Mouse (Mus musculus) urinary bladder, adult 18-20 months (tissue): ENCODE measurements around the gene Mvb12a.
"Not testable (repeated sequence)": the region's sequence is repeated elsewhere in the genome, so short reads cannot be mapped to it uniquely, and the experiment has no call there.

Experiments used
- DNase-seq, 2 experiments: peaks; one replicate each; pipeline ENCODE4 v3.0.0; 2022; ENCODE audit warnings: low spot score in 2 of 2, mixed read lengths in 2 of 2

The Mvb12a gene

DNA sequence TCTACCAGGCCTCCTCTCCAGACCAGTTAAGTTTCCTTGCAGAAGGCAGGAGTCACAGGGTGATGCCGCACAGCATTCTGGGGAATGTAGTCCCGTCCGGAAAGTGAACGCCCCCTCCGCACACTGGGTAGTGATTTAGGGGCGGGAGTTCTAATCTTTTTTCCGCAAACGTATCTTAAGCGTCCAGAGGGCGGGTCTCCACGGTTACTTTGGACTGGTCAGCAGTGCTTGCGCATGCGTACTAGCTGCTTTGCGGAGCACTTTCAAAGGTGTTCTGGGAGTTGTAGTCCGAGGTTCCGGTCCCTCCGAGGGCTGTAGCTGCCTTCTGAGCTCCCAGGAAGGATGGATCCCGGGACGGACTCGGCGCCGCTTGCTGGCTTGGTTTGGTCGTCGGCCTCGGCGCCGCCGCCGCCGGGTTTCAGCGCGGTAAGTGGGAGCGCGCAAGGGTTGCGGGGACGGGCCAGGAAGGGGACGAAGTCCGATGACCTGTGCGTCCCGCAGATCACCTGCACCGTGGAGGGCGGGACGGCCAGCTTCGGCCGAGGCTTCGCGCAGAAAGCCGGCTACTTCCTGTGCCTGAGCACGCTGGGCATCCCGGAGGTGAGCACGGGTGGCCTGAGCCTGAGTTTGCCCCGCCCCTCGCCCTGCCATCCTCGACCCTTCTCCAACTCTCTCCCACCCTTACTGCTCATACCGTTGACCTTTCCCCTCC lies at the start of gene Mvb12a:
Gene Mvb12a, plus strand, starts transcription at position 291 of the 712 bp plus-strand sequence.
- DNase-seq = peak; percentile 90 to 96

DNA sequence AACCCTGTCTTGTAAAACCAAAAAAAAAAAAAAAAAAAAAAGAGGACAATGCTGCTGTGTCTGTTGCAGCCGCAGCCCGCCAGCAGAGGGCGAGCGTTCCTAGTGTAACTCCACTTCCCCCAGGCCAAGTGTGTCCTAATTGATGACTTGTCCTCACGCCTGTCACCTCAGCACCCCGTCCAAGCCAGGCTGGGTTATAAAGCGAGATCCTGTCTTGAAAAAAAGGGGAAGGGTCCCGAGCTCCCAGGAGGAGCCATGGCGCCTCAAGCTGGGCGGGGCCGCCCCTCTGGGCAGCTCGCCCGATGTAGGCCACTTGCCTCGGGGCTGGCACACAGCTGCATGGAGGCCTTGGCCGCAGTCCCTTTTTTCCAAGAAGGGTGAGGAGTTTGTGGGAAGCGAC lies 47.7 kb upstream of the Mvb12a start:
- DNase-seq = peak; percentile 68 to 69

DNA sequence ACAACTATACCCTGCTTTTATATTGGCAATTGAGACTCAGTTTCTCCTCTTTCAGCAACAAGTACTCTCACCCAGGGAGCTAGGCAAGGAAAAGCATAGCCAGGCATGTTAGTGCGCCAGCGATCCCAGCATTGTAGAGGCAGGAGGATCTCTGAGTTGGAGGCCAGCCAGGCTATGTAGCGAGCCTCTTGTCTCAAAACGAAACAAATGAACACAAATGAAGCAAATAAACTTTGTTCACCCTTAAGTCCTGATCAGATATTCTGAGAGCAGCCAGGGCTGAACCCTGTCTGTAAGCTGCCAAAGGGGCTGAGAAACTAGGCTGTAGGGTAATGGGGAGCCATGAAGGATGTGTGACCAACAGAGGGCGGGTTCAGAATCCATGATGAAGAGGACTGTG lies 46.9 kb upstream of the Mvb12a start:
- no peak for DNase-seq

DNA sequence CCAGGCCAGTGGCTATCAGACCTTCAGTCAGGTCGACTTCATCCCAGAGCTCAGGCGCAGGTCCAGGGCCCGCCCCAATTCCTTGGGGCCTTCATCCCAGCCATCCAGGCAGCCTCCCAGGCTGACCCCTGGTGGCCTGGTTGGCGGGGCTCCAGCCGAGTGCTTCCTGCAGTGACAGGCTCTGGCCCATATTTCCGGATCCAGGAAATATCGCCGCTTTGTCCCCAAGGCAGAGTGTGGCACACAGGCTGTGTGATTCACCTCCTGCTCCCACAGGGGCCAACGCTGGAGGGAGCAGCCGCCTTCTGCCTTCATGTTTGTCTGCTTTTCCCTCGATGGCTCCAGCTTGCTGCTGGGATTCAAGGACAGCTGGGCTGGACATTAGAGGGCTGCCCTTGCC lies 46.2 kb upstream of the Mvb12a start:
- DNase-seq = peak; percentile 33 to 43

DNA sequence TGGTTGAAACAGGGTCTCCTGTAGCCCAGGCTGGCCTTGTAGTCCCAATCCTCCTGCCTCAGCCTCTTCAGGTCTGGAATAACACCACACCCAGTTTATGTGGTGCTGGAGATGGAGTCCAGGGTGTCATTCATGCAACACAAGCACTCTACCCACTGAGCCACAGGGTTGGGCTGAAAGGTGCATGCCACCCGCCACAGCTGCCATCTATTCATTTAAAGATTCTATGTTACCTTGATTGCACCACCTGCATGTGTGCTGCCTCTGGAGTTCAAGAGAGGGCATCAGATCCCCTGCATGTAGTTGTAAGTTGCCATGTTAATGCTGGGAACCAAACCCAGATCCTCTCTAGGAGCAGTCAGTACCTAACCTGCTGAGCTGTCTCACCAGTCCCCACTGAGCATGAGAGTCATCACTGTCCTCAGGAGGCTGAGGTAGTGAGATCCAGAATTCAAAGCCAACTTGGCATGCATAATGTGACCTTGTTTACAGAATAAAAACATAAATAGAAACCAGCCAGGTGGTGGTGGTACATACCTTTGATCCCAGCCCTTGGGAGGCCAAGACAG lies 45.6 kb upstream of the Mvb12a start:
- DNase-seq = no peak

DNA sequence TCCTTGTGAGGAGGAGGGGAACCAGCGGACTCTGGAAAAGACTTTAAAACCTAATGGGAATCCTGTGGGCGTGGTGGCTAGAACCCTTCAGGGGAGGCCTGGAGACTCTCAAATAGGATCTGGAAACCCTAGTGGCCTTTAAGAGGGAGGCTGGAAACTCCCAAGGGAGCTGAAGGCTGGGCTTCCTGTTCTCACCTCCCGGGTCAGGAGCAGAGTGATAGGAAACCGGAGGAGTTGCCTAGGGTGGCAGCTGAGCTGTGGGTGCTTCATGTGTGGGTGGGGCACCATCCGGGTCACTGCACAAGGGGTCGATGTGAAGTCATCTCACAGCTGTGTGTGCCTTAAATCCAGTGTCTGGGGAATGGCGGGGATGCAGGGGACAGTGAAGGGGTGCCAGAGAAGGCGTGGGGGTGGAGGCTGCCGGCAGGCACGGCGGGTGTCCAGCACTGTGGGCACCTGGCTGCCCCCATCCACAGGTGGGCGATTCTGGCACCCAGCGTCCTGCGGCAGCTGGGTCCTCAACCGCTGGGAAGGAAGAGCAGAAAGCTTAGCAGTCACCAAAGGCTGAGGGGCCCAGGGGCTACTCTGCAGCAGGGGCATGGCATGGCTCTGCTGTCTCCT lies 44.7 kb upstream of the Mvb12a start:
- no peak for DNase-seq

DNA sequence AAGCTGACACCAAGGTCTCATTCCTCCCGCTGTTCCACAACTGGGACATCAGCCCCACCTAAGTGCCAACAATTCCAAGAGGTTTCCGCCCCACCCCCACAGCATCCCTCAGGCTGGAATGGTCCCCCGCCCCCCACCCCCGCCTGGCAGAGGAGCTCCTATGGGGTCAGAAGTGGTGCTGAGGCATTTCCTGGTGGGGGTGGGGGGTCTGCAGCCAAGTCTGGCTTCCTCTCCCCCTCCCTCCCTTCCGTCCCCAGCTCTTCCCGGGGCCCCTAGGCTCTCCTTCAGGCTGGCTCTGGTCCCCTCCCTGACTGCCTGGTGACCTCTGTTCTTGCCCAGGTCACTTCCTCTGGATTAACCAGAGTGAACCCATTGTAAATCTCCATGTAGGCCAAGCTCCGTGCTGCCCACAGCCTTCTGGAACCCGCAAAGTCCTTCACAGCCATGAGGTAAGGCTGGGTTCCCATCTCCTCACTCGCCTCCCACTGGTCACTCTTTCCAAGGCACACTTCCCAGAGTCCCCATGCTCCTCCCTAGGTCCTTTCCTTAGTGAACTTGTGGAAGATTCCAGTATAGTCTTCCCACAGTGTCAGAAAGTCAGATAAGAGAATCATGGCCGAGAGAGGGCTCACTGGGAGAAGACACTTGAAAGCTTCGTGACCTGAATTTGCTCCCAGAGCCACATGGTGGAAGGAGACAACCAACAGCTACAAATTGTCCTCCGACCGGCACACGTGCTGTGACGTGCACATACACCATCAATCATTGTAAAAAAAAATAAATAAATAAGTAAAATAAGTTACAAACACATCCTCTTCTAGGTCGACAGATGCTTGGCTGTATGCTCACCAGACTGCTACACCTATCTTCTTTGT lies 43.7 kb upstream of the Mvb12a start:
- no peak for DNase-seq

DNA sequence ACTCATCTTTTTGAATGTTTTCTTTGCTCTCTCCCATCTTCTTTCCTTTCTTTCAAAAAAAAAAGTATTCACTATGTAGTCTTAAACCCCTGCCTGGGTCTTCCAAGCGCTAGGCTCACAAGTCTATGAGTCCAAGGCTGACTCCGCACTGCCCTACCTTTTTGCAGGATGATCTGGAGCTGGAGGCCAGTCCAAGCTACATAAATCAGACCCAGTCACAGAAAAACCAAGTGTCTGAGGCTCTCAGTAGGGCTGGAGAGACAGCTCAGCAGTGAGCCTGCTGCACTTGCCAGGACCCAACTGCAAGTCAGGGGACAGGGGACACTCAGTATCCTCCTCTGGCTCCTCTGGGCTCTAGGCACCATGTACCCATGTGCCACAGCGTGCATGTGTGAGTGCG lies 38.4 kb upstream of the Mvb12a start:
- no peak for DNase-seq

DNA sequence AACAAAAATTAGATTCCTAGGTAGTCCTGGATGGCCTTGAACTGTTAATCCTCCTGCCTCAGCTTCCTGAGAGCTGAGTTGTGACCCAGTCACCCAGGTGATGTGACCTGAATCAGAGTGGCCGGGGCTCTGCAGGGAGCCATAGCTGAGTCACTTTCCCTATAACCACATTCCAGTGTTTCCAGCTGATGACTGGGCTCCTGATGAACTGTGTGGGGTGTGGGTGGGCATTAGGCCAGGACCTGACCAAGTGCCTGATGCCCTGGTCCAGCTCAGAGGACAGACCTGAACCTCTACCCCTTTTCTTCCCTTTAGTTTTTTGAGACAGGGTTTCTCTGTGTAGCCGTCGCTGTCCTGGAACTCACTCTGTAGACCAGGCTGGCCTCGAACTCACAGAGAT lies 37.4 kb upstream of the Mvb12a start:
- no peak for DNase-seq

DNA sequence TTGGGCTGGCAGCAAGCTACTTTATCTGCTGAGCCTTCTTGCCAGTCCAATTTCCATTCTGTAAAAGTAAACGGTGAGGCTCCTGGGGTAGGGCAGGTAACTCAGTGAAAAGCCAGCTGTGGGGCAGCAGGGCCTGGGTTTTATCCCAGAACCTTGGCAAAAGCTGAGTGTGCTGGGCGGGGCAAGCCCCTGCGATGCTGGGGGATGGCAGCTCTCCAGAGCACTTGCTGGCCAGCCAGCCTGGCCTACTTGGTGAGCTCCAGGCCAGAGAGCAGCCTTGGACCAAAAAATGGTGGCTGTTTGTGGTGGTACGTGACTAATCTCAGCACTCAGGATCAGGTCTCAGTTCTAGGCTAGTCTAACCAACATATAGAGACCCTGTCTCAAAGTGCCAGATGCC lies 36.7 kb upstream of the Mvb12a start:
- no peak for DNase-seq

DNA sequence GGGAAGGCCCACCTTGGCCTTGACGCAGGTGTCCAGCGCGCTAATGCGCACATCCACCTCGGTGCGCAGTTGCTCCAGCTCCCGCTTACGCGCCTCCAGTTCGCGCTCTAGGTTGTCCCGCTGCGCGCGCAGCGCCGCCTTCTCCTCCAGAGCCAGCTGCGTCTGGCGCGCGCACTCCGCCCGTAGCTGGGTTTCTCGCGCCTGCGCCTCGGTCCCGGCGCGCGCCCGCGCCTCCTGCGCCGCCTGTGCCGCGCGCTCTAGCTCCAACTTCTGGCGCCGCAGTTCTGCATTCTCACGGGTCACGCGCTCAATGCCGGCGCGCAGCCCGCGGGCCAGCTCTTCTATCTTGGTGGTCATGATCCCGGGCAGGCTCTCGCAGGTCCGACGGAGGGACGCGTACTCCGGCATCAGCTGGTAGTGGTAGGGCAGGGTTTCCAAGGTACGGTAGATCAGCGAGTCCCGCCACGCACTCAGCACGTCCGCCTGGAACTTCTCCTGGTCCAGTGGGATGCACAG lies 35.1 kb upstream of the Mvb12a start:
- peak; percentile 42 to 57 for DNase-seq

DNA sequence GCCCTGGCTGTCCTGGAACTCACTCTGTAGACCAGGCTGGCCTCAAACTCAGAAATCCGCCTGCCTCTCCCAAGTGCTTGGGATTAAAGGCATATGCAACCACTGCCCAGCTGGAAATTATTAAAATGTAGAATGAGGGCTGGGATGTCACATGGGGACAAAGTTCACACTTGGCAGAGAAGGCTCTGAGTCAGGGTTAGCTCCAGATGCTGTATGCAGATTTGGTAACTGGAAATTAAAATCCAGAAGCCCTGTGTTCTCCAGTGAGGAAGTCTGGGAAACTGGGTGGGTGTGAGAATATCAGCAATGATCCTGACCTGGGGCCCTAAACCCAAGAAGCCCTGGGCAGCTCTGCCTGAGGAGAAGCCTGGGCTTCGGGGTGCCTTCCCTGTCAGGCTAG lies 33.4 kb upstream of the Mvb12a start:
- no peak for DNase-seq

DNA sequence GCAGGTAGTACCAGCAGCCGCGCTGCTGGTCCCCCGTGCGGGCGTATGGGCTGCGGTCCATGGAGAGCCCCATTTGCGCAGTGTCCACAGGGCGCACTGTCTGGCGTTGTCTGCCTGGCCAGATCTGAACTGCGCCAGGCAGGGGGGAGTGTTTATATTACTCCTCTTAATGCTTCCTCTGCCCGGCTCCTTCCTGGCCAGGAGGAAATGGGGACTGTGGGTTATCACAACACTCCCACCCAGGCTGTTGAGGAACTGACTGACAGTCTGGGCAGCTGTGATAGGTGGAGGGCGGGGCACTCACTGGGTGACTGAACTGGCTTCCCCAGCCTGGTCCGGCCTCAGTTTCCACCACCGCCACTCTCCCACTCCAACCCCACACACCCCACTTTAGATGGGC lies 31.1 kb upstream of the Mvb12a start, which contains the start of gene Plvap:
Gene Plvap, minus strand, starts transcription at position 109 of the 400 bp plus-strand sequence.
- DNase-seq = no peak

DNA sequence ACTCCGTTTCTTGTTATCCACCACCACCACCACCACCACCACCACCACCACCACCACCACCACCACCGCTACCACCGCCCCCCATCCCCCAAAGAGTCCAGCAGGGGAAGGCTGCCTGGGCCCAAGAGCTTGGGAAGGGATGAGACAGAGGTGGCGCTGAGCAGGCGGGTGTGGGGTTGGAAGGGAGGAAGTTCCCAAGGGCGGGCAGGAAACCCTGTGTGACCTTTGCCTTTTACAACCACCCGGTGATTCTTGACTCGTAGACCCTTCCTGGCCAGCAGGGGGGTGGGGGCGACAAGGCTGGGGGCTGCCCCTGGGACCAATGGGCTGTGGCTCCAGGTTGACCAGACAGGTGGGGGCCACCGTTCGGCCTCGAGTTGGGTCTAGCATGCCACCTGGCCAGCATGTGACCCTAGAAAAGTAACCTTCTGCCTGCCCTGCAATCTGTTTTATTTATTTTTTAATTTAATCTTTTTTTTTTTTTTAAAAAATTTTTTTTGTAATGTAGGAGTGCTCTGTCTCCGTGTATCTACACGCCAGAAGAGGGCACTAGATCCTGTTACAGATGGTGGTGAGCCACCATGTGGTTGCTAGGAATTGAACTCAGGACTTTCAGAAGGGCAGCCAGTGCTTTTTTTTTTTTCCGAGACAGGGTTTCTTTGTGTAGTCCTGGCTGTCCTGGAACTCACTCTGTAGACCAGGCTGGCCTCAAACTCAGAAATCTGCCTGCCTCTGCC lies 29.5 kb upstream of the Mvb12a start:
- DNase-seq = no peak

DNA sequence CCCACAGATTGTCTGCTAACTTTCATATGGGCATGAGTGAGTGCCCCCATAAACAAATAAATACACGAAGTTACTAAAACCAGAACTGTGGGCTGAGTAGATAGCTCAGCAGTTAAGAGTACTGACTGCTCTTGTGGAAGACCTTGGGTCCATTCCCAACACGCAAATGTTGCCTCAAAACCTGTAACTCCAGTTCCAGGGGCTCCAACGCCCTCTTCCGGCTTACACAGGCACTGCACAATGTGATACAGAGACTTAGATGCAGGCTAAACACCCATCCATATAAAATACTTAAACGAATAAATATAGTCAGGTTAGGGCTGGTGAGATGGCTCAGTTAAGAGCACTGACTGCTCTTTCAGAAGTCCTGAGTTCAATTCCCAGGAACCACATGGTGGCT lies 27.7 kb upstream of the Mvb12a start:
- DNase-seq = no peak

DNA sequence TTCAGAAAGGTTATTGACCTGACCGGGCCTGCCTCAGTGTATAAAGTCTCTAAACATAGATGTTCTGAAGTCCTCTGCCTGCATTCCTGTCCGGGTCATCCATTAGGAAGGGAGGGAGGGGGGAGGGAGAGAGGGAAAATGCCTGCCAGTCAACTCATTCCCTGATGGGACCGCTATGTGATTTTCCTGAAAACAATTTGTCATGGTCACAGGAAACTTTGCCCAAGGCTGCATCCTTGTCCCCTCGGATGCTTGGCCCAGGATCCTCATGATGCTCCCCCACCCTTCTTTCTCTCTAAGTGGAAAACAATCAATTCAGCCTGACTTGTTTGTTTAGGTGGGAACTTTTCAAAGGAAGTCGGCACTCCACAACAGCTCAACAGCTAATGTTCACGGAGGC lies 25.9 kb upstream of the Mvb12a start:
- no peak for DNase-seq

DNA sequence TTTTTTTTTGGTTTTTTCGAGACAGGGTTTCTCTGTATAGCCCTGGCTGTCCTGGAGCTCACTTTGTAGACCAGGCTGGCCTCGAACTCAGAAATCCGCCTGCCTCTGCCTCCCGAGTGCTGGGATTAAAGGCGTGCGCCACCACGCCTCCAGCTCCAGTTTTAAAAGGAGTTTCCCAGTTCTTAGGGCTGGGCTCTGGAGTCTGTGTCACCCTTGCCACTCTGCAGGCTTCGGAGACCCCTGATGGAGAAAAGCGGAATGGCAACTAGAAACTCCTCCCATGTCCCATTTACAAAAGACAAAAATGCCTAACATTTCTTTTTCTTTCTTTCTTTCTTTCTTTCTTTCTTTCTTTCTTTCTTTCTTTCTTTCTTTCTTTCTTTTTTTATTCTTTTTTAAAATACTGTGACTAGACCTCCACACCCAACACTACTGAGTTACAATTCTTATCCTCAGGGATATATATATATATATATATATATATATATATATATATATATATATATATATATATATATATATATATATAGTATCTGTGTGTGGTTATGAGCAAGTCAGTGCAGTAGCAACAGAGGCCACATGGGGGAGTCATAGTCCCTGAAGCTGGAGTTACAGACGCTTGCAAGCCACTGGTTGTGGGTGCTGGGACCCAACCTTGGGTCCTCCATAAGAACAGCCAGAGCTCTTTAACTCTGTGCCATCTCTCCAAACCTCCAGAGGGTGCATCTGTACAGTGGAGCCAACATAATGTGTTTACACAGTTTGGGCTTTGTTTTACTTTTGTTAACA lies 23.5 kb upstream of the Mvb12a start:
- not testable (repeated sequence) for DNase-seq

DNA sequence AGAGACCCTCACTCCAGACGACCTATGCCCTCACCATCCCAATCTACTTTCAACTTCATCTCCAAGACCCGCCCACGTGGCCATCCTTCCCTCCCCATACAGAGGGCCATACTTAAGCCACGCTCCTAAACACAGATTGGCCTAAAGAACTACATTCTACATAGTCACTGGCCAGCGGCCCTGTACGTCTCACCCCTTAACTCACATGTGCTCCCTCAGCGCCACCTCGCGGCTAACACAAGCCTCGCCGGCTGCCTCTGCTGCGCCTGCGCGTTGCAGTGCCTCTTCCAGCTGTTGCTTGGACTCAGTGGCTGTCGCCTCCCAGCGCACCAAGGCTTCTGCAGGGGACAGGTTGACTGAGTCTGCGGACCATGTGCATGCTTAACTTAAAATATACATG lies 21.1 kb upstream of the Mvb12a start:
- peak; percentile 90 to 95 for DNase-seq

DNA sequence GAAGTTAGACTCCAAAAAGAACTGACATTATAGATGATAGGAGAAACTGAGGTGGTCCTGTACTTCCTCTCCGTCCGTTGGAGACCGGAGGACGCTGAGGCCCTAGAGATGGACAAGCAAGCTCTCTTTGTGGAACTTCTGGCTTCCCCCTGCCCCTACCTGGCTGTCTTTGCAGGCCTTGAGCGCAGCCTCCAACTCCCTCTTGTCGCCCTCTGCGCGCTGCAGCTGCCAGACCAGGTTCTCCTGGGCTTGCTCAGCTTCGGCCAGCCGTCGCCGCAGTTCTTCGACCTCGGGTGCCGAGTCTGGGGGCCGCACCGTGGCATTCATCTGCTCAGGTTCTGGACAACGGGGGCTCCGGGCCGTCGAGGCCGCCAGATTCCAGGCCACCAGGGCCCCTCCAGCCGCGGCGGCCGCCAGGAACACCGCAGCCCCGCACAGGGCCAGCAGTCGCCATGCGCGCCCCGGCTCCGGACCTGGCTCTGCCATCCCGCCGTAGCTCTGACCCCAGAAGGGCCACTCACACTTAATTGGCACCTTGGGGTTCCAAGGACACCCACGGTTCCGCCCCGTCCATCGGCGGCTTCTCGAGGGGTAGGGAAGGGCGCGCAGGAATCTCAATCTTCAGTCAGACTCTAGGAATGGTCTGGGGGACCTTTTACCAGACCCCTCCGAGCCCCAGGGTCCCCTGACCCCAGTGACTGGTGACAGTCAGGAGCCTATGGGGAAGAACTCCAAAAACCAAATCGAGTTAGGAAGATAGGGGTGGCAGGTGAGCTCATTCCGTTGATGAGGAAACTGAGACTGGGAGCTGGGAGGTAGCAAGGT lies 17.3 kb upstream of the Mvb12a start, which contains the start of gene Ccdc194:
Gene Ccdc194, minus strand, starts transcription at position 486 of the 825 bp plus-strand sequence.
- DNase-seq = no peak
